Mouse (Mus musculus): Measurements from ENCODE around the gene Cln6.

Gene Cln6

GRCm38 (mm10) chr9:62877825-62878224 is 39.2 kb downstream of the Cln6 start:
- no peak for DNase-seq (ENCODE audit: low read depth, low spot score)

DNA sequence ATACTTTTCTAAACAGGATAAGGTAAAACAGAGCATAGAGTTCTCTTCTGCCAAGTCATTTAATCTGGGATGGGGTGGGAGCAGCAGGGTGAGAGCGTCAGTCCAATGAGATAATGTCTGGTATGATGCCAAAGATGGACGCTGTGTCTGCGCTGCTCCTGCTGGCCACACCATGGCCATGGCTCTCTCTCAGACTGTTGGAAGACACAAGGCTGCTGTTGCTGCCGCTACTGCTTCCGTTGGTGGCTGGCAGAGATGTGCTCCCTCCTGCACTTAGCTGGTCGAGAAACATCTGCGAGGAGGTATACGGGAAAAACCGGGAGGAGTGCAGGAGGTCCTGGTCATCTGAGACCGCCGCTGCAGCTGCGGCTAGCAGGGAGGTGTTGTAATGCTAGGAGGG is 43.3 kb downstream of the Cln6 start:
- no peak for DNase-seq (ENCODE audit: low read depth, low spot score)

GRCm38 (mm10) chr9:62894486-62894885 is 55.9 kb downstream of the Cln6 start:
- DNase-seq (ENCODE audit: low read depth, low spot score), result no peak
